Mouse (Mus musculus) right cerebral cortex, postnatal 25 days (tissue): ENCODE data around the gene Pafah1b3.
"Not testable (repeated sequence)": the region's sequence is repeated elsewhere in the genome, so short reads cannot be mapped to it uniquely, and the experiment has no call there.

Source experiments
- DNase-seq: peaks from one replicate; pipeline ENCODE4 v3.0.0; 2022

Gene Pafah1b3

DNA sequence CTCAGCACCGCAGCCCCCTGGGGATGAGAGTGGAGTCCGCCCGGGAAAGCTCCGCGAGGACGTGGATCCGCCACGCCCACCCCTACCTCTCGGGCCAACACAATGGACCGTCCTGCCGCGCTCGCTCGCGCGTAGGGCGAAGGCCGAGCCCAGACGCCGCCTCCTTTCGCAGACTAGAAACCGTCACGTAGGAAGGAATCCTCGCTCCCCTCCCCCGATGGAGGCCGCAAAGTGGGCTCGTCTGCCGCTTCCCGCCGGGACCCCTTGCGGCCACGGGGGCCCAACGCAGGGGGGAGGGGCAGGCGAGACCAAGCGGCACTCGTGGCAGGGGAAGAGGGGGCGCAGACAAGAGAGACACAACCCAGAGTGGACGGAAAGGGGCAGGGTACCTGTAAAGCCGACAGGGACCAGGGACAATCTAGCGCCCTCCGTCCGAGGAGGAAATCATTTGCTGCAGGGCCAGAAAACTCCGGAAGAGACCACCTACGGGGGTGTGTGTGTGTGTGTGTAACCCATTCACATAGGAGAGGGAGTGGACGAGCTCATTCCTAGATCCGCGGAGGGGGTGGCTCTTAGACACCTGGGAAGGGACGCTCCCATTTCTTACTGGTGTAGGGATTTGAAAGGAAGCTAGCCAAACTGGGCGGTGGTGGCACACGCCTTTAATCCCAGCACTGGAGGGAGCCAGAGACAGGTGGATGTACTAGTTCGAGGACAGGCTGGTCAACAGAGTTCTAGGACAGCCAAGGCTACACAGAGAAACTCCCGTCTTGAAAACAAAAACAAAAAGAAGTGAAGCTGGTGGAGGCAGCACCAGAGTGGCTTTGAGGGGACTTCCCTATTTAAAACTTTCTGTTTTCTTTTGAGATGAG is at the start of gene Pafah1b3:
TSS of gene Pafah1b3 (minus strand) at position 533 of the 872 bp plus-strand sequence.
- DNase-seq, result peak; percentile 80

DNA sequence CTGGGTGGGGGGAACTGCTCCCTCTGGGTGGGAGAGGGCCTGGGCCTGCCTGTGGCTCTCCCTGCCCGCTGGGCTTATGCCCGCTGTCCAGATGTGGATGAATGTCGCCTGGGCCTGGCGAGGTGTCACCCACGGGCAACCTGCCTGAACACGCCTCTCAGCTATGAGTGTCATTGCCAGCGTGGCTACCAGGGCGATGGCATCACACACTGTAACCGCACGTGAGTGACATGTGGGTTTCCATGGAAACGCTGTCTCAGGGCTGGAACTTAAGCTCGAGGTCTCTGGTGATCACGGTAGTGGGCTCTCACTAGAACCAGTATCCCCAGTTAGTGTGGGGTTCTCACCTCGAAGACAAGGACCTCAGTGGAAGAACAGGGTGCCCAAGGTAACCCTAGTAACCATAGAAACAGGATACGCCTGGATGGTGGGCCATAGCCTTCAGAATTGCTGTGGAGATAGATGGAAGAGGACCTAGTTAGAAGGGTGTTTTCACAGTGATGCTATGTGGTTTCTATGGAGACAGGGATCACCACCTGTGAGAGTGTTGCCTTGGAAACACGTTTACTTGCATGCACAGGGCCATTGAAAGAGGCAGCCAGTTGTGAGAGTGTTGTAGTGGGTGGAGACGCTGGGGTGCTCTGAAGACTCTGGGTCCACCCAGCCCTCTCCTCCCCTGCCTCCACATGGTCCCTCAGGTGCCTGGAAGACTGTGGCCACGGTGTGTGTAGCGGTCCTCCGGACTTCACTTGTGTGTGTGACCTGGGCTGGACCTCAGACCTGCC is 43.4 kb upstream of the Pafah1b3 start:
- DNase-seq, result no peak

GRCm38 (mm10) chr7:25339329-25339728 is 41.5 kb upstream of the Pafah1b3 start:
- DNase-seq, result no peak

- DNase-seq, result no peak
Measured at GRCm38 (mm10) chr7:25334472-25334871, 36.7 kb upstream of the Pafah1b3 start.

- DNase-seq, result no peak
Measured at GRCm38 (mm10) chr7:25333596-25334307, 36.0 kb upstream of the Pafah1b3 start.

GRCm38 (mm10) chr7:25326233-25326632 is 28.4 kb upstream of the Pafah1b3 start:
- no peak for DNase-seq

GRCm38 (mm10) chr7:25325431-25325830 is 27.6 kb upstream of the Pafah1b3 start:
- not testable (repeated sequence) for DNase-seq

GRCm38 (mm10) chr7:25323219-25323618 is 25.4 kb upstream of the Pafah1b3 start:
- no peak for DNase-seq

- DNase-seq, result no peak
Measured at GRCm38 (mm10) chr7:25322058-25322484, 24.3 kb upstream of the Pafah1b3 start.

GRCm38 (mm10) chr7:25317446-25317999 is 19.7 kb upstream of the Pafah1b3 start:
- no peak for DNase-seq

DNA sequence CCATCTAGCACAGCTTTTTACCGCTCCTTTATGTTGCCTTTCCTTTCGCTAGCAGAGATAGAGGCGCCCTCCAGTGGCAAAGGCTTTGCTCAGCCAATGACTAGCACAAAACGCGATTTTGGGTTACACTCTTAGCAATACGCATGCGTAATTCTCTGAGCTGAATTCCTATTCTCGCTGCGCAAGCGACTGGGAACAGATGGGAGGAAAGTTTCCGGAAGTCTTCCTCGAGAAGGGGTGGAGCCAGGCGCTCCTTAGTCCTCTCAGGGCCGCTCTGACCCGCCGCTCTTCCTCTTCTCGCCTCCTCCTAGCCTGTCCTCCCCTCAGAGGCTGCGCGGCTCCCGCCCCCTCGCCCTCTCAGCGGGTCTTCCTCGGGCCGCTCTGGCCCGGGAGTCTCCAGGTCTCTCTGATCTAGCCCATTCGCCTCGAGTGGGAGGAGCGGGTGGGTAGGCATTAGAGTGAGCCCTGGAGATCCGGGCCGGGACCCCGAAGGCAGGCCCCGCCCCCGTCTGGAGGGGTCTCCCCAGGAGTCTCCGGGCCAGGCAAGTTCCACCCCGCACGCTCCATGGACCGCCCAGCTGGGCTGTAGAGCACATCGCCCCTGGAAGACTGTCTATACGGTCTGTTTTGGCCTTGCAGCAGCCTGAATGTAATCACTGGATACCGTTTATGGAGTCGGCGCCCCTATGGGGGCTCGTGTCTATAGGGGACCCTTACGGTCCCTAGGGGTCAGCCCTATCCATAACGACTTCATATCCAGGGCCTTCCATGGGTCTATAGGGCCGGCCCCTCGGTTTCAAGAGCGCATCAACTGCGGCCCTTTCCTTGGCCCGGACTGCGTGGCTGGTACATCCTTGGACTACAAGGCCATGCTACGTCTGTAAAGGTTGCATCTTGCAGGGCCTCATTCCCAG is 19.0 kb upstream of the Pafah1b3 start, which contains the start of gene Megf8:
TSS of gene Megf8 (plus strand) at position 633 of the 914 bp plus-strand sequence.
- peak; percentile 92 for DNase-seq

GRCm38 (mm10) chr7:25315306-25316041 is 17.7 kb upstream of the Pafah1b3 start:
- no peak for DNase-seq

DNA sequence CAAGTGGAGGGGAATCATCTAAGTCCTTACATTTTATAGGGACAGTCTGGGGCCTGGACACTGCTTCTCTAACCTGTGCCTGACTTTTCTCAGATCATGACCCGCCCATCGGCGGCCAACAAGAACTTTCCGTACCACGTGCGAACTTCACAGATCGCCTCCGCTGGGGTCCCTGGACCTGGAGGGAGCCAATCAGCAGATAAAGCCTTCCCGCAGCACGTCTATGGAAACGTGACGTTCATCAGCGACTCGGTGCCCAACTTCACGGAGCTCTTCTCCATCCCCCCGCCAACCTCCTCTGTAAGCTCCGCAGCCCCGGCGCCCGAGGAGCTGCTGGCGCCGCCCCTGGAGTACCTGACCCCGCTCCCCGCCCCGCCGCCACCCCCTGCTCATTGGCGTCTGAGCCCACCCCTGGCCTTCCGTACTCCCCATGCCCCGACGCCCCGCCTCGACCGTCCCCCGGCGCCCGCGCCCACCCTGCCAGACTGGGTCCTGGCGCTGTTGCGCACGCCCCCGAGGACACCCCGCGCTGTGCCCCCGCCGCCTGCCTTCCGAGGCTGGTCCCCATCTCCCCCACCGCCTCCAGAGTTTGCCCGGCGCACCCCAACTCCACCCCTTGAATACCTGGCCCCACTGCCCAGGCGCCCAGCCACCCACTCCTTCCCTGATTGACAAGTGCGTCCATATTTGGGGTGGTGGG is 17.0 kb upstream of the Pafah1b3 start:
- no peak for DNase-seq

GRCm38 (mm10) chr7:25313325-25313724 is 15.5 kb upstream of the Pafah1b3 start:
- DNase-seq, result no peak

GRCm38 (mm10) chr7:25311193-25311592 is 13.4 kb upstream of the Pafah1b3 start:
- no peak for DNase-seq

- no peak for DNase-seq
Measured at GRCm38 (mm10) chr7:25309425-25309824, 11.6 kb upstream of the Pafah1b3 start.

GRCm38 (mm10) chr7:25308702-25309318 is 11.0 kb upstream of the Pafah1b3 start:
- no peak for DNase-seq

DNA sequence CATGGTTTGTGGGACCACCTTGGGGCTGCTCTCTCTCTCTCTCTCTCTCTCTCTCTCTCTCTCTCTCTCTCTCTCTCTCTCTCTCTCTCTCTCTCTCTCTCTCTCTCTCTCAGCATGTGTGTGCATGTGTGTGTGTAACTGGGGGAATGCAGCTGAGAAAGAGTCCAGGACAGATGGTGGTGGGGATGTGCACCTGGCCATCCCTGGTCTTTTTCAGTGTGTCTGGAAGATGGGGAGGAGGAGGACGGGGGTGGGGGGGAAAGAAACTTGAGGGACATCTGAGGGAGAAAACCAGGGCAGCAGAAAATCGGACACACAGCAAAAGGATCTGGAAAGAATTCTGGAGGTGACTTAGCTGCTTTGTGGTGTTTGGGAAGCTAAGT is 8.8 kb upstream of the Pafah1b3 start:
- no peak for DNase-seq

DNA sequence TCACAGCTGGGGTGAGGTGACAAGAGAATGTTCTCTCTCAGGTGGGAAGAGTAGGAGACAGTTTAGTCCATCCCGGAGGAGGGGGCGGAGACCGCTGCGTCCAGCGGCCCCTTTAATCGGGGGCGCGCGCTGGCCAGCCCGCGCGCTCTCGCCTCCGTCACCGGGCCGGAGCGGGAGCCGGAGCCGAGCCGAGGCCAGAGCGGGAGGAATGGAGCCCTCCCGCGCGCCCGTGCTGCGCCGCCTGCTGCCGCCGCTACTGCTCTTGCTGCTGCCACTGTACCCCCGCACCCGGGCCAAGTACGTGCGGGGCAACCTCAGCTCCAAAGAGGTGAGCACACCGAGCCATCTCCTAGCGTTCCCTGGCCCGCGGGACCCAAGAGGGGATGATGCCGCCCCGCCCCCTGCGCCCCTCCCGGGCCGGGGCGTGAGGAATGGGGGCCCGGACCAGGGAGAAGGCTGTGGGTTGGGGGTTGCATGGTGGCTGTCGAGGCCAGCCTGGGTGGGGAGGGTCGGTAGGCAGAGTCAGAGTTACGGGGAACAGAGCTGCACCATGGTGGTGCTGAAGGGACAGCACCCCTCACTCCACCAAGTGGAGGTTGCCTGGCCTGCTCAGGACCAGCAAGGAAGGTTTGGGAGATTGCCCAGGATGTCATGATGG is 8.3 kb upstream of the Pafah1b3 start, which contains the start of gene Tmem145:
TSS of gene Tmem145 (plus strand) at position 151 of the 658 bp plus-strand sequence.
- peak; percentile 61 for DNase-seq
